Mouse (Mus musculus) small intestine, adult 10 weeks (tissue): ENCODE data around the gene Cabs1. TPM values are rescaled to one million over a fixed set of nuclear protein-coding genes. Genes with fewer than 3 reads are reported as not detected.

Experiments
- polyA plus RNA-seq: library from polyadenylated mRNA; stranded (reverse); fragments of 350-450 nt; fragmentation: Illumina TruSeq; extraction: RNeasy Lipid Tissue Mini Kit (QIAGEN cat#74804); gene quantifications from one replicate; pipeline ENCODE4 v1.2.3, GENCODE M21; 2014; ENCODE audit warnings: low replicate concordance

The Cabs1 gene
- polyA plus RNA-seq: 0.37 TPM

GRCm38 (mm10) chr5:87979139-87979538 lies at the start of gene Cabs1:
Gene Cabs1, plus strand, starts transcription at chr5:87979439.

DNA sequence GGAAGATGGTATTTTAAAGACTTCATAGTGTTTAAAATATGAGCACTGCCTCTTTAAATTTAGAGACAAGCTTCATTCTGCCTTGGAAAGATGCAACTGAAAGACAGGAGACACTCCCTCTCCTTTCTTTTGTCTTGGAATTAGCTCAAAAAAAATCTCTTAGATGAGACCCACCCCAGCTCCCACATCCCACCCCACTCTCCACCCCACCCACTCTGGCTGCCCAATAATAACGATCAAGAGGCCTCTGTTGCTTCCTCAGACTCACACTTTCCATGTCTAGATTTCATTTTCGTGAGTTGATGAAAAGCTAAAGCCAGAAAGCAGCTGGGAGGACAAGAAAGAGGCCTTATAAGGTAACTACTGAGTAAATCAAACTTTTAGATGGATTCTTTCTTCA lies 10.0 kb upstream of the Cabs1 start, which contains the start of the genes 2310003L06Rik and Gm28434:
Gene 2310003L06Rik, plus strand, starts transcription at position 259 of the 400 bp plus-strand sequence.
Gene Gm28434, plus strand, starts transcription at position 317 of the 400 bp plus-strand sequence.

GRCm38 (mm10) chr5:88002249-88002648 lies 23.0 kb downstream of the Cabs1 start, which contains the start of gene Smr3a:
Gene Smr3a, plus strand, starts transcription at chr5:88002549.

Other genes with a start within 250 kb of the Cabs1 start
- gene Csn1s2a, start 204.9 kb upstream of the Cabs1 start, polyA plus RNA-seq: not detected
- not detected for gene Csn1s2b, start 171.4 kb upstream of the Cabs1 start, polyA plus RNA-seq
- not detected for gene Prr27, start 153.8 kb upstream of the Cabs1 start, polyA plus RNA-seq
- gene Odam, start 94.4 kb upstream of the Cabs1 start, polyA plus RNA-seq: not detected
- not detected for gene Csn3, start 53.9 kb upstream of the Cabs1 start, polyA plus RNA-seq
- gene 2310003L06Rik, start 10.0 kb upstream of the Cabs1 start, polyA plus RNA-seq: not detected
- not detected for gene Gm28434, start 9.9 kb upstream of the Cabs1 start, polyA plus RNA-seq
- gene Smr3a, start 23.1 kb downstream of the Cabs1 start, polyA plus RNA-seq: not detected
- not detected for gene Smr2, start 107.1 kb downstream of the Cabs1 start, polyA plus RNA-seq
- gene Gm11116, start 132.1 kb downstream of the Cabs1 start, polyA plus RNA-seq: not detected
- gene Gm11115, start 174.7 kb downstream of the Cabs1 start, polyA plus RNA-seq: not detected